Mouse (Mus musculus) liver, embryonic 14.5 days (tissue): ENCODE data around the gene Wfdc3.

Source experiments
- CTCF ChIP-seq: IDR thresholded peaks from 2 replicates; pipeline ENCODE4 v1.5.1; 2016; ENCODE audit warnings: antibody characterized with exemption, low read depth, control low read depth
- EP300 ChIP-seq: IDR thresholded peaks from 2 replicates; pipeline ENCODE4 v1.6.1; 2016; ENCODE audit warnings: antibody characterized with exemption, low read depth

DNA sequence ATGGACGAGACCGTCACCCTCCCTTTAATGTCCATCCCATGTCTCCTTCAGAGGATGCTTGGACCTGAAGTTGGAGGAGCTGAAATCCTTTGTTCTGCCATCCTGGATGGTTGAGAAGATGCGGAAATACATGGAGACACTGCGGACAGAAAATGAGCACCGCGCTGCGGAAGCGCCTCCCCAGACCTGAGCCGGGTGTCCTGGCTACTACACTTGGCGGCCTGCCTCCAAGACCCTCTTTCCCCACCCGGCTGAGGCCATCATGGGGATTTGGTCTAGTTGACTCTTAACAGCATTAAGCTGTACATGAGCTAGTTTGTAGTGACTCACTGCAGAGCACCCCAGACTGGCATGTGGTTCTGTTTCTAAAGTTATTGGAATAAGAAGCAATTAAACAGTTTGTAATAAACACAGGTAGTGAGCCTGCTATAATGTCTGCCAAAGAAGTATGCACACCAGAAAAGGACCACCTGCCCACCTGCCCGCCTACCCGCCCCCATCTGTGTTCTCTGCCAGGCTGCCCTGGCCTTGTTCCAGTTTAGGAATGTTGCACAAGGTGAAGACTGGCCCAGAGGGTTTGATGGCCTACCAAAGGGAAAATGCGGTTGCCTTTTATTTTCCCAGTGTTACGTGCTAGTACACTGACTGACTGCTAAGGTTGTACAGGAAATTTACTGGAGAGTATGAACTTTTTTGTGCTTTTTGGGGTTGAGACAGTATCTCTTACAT is 22.2 kb upstream of the Wfdc3 start:
- no peak for TF ChIP-seq EP300
- no peak for TF ChIP-seq CTCF
